Mouse (Mus musculus): ENCODE data around the gene E030030I06Rik.
A peak's percentile ranks its signal among the peaks of the same experiment; 100 is the strongest.
"Not testable (repeated sequence)": the region's sequence is repeated elsewhere in the genome, so short reads cannot be mapped to it uniquely, and the experiment has no call there.

E030030I06Rik gene

GRCm38 (mm10) chr10:22149073-22149690 is at the start of gene E030030I06Rik:
Gene E030030I06Rik (minus strand): TSS chr10:22149270.
- no peak for DNase-seq (ENCODE audit: low spot score in 2 of 2)

- not testable (repeated sequence) for DNase-seq (ENCODE audit: low spot score in 2 of 2)
Observed at GRCm38 (mm10) chr10:22191035-22191434, 42.0 kb upstream of the E030030I06Rik start.

GRCm38 (mm10) chr10:22176515-22176914 is 27.4 kb upstream of the E030030I06Rik start:
- not testable (repeated sequence) for DNase-seq (ENCODE audit: low spot score in 2 of 2)

GRCm38 (mm10) chr10:22174190-22174487 is 25.1 kb upstream of the E030030I06Rik start:
- not testable (repeated sequence) for DNase-seq (ENCODE audit: low spot score in 2 of 2)

GRCm38 (mm10) chr10:22173335-22174189 is 24.5 kb upstream of the E030030I06Rik start:
- DNase-seq (ENCODE audit: low spot score in 2 of 2): not testable (repeated sequence)

GRCm38 (mm10) chr10:22172431-22173334 is 23.6 kb upstream of the E030030I06Rik start:
- not testable (repeated sequence) for DNase-seq (ENCODE audit: low spot score in 2 of 2)

GRCm38 (mm10) chr10:22169116-22169515 is 20.0 kb upstream of the E030030I06Rik start:
- not testable (repeated sequence) for DNase-seq (ENCODE audit: low spot score in 2 of 2)

GRCm38 (mm10) chr10:22167061-22167460 is 18.0 kb upstream of the E030030I06Rik start:
- DNase-seq (ENCODE audit: low spot score in 2 of 2): not testable (repeated sequence)

- DNase-seq (ENCODE audit: low spot score in 2 of 2): not testable (repeated sequence)
Observed at GRCm38 (mm10) chr10:22166025-22166424, 17.0 kb upstream of the E030030I06Rik start.

- DNase-seq (ENCODE audit: low spot score in 2 of 2): not testable (repeated sequence)
Observed at GRCm38 (mm10) chr10:22165328-22166003, 16.4 kb upstream of the E030030I06Rik start.

GRCm38 (mm10) chr10:22163705-22164583 is 14.9 kb upstream of the E030030I06Rik start:
- peak; percentile 51 to 58 for DNase-seq (ENCODE audit: low spot score in 2 of 2)

GRCm38 (mm10) chr10:22163279-22163678 is 14.2 kb upstream of the E030030I06Rik start:
- not testable (repeated sequence) for DNase-seq (ENCODE audit: low spot score in 2 of 2)

GRCm38 (mm10) chr10:22159581-22160140 is 10.6 kb upstream of the E030030I06Rik start:
- DNase-seq (ENCODE audit: low spot score in 2 of 2): no peak

- no peak for DNase-seq (ENCODE audit: low spot score in 2 of 2)
Observed at GRCm38 (mm10) chr10:22159131-22159561, 10.1 kb upstream of the E030030I06Rik start.

- DNase-seq (ENCODE audit: low spot score in 2 of 2): not testable (repeated sequence)
Observed at GRCm38 (mm10) chr10:22158310-22158999, 9.4 kb upstream of the E030030I06Rik start, which contains the start of the genes Raet1e and H60b. Gene Raet1e (plus strand): TSS chr10:22158569. Gene H60b (plus strand): TSS chr10:22158586.

GRCm38 (mm10) chr10:22154871-22155799 is 6.1 kb upstream of the E030030I06Rik start:
- no peak for DNase-seq (ENCODE audit: low spot score in 2 of 2)

GRCm38 (mm10) chr10:22154127-22154526 is 5.1 kb upstream of the E030030I06Rik start:
- DNase-seq (ENCODE audit: low spot score in 2 of 2): not testable (repeated sequence)

- DNase-seq (ENCODE audit: low spot score in 2 of 2): not testable (repeated sequence)
Observed at GRCm38 (mm10) chr10:22153147-22153690, 4.1 kb upstream of the E030030I06Rik start.
